ENCODE assay signal across 9 mouse cellular contexts in the genomic region with DNA sequence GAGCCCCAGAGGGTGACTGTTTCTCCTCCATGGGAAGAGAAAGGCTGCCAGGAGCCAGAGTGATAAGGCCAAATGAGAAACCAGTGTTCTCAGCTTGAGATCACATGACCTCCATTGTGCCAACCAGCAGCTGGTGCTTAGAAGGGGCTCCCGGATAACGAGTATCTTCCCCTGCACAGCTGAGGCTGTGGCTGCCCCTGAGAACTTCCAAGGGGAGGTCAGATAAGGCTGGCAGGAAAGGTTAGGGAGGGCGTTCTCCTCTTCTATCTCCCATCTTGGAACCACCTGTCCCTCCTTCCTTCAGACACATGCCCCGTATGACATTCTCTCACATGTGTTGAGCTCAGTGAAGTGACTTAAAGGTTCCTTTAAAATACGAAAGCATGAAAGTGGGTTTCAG. TPM values are rescaled to one million over a fixed set of nuclear protein-coding genes. Genes with fewer than 3 reads are reported as not detected.
DNase-seq lines count a peak whose midpoint lies in the region; ATAC-seq lines count a peak whose summit lies in the region.
"Had no signal": no experiment of that assay in that cellular context is flagged by ENCODE, and none has a peak within 500 bp of the region (broad histone marks: within the 10 kb centered on the region; RNA-seq: fewer than 3 reads in every experiment).

No protein-coding gene starts in this region.

- peaks cover 9% of the 10 kb centered on the region; the same call in 1 of the 2 replicates for H3K4me1 ChIP-seq in midbrain, embryonic 14.5 days (ENCODE audit: control insufficient read depth, insufficient read depth, low read length)

- intact Hi-C loops in gastrocnemius, postnatal 36 days (cut with DNase I), result no loop called here

- no peaks in the 10 kb centered on the region for H3K36me3 ChIP-seq in midbrain, embryonic 14.5 days (ENCODE audit: control insufficient read depth, insufficient read depth, low read length)

- no peak overlapping the region; the same call in 1 of the 2 replicates for H3K9ac ChIP-seq in midbrain, embryonic 14.5 days (replicated peaks; ENCODE audit: low read length)

- ATAC-seq in hematopoietic stem cell, adult 5-6 weeks (replicated peaks in 1 of 2; ENCODE audit: insufficient read depth in 1 of 2, low FRiP score in 2 of 2, low TSS enrichment in 1 of 2, low read depth in 1 of 2, poor library complexity in 2 of 2, severe bottlenecking in 2 of 2), result peak; percentile 31 to 39; a peak in 3 of 4 replicates
- no peak for ATAC-seq in midbrain, embryonic 14.5 days (ENCODE audit: low FRiP score, low TSS enrichment)

- WGBS in midbrain, embryonic 14.5 days, result 46% methylated on average over 5 of the region's 5 CpGs

- no peak overlapping the region for H3K4me2 ChIP-seq in midbrain, embryonic 14.5 days (ENCODE audit: low read length)

- H3K27me3 ChIP-seq in midbrain, embryonic 14.5 days (ENCODE audit: control insufficient read depth, insufficient read depth, low read length), result no peaks in the 10 kb centered on the region

- H3K9me3 ChIP-seq in midbrain, embryonic 14.5 days (ENCODE audit: control insufficient read depth, low read length), result 0 out of 2 replicates have a peak, but pooled peaks cover 3% of the 10 kb centered on the region

- H3K4me3 ChIP-seq in midbrain, embryonic 14.5 days (replicated peaks; ENCODE audit: low read depth, low read length), result no peak overlapping the region

- DNase-seq in heart, adult 11 months, result peak; percentile 82
- no peak for DNase-seq in heart, adult 8-10 months (ENCODE audit: low spot score)
- DNase-seq in c-Kit-negative CD71-positive TER-119-positive erythroid progenitor cells, embryonic 14.5 days (ENCODE audit: low read depth, low spot score), result peak; percentile 41
- peak; percentile 60 for DNase-seq in midbrain, embryonic 14.5 days
- DNase-seq in ovary, postnatal 36 days (ENCODE audit: low spot score), result no peak
- DNase-seq in gastrocnemius, postnatal 36 days, result no peak
- DNase-seq in embryo, embryonic 11 days, result no peak
- DNase-seq: adrenal gland, postnatal 14 days had no signal

- H3K27ac ChIP-seq in midbrain, embryonic 14.5 days (replicated peaks; ENCODE audit: low read depth, low read length), result peak overlapping the region; percentile 55; the same call in 1 of the 2 replicates

RNA-seq across cellular contexts. Expression of a gene that starts 23.3 kb away (rescaled TPM):
- total RNA-seq in heart, adult 8-10 months (2022), result 1 to 10 TPM; 3.7 to 6.9 (median 6.5) TPM
- total RNA-seq in hematopoietic stem cell, adult 5-6 weeks (2017), result 42.2 and 49.4 TPM in 2 replicates
- polyA plus RNA-seq in midbrain, embryonic 14.5 days (2014; fragmentation: Nextera tagmentation; extraction: Ambion mirVana), result 23.1 and 24.7 TPM in 2 replicates
- total RNA-seq in gastrocnemius, postnatal 36 days (2021), result 1 to 10 TPM; 1.7 to 2.3 TPM

Comparison
In these comparisons a context has a peak if more than half of its experiments do, and no peak if none do; other contexts are left out.
1. DNase-seq: peak in heart, adult 11 months (single experiment), c-Kit-negative CD71-positive TER-119-positive erythroid progenitor cells, embryonic 14.5 days (single experiment) and midbrain, embryonic 14.5 days (single experiment); none in heart, adult 8-10 months (single experiment), ovary, postnatal 36 days (single experiment), gastrocnemius, postnatal 36 days (0 of 2) and embryo, embryonic 11 days (single experiment).